Mouse (Mus musculus) bone marrow, adult 2 months (tissue): Measurements from ENCODE around the gene Timm8a2.

ENCODE experiments used
- CTCF ChIP-seq: fragments of 200-500 bp; IDR thresholded peaks from 2 replicates; pipeline ENCODE4 v1.5.1; 2011; ENCODE audit warnings: low read length, control low read depth; ENCODE audit not compliant: control insufficient read depth, insufficient read depth
- POLR2A ChIP-seq: fragments of 200-500 bp; IDR thresholded peaks from 2 replicates; pipeline ENCODE4 v1.6.1; 2011; ENCODE audit warnings: low read depth, mild to moderate bottlenecking, control low read depth, low read length, borderline replicate concordance; ENCODE audit not compliant: control insufficient read depth

GRCm38 (mm10) chr14:122083499-122083898 lies 49.0 kb downstream of the Timm8a2 start:
- no peak for TF ChIP-seq POLR2A
- no peak for TF ChIP-seq CTCF
